Mouse (Mus musculus) intestine, embryonic 16.5 days (tissue): ENCODE measurements around the gene Cmtm4. TPM values are rescaled to one million over a fixed set of nuclear protein-coding genes. Genes with fewer than 3 reads are reported as not detected.
"Not testable (repeated sequence)": the region's sequence is repeated elsewhere in the genome, so short reads cannot be mapped to it uniquely, and the experiment has no call there.

Experiments used
- ATAC-seq: fragments of 200-750 bp; cut with Nextera tagmentation; 2 replicates; pipeline ENCODE4 v1.8.0; 2017; ENCODE audit warnings: moderate TSS enrichment, moderate library complexity
- H3K27ac ChIP-seq: fragments of 300-500 bp; sonication (generic); 2 replicates; pipeline ENCODE4 v1.5.1; 2014; ENCODE audit warnings: mild to moderate bottlenecking, low read length
- H3K27me3 ChIP-seq: fragments of 300-500 bp; sonication (generic); replicated peaks from 2 replicates; pipeline ENCODE4 v1.6.1; 2014; ENCODE audit warnings: low read length, control low read depth, mixed read lengths; ENCODE audit not compliant: control insufficient read depth, insufficient read depth
- H3K36me3 ChIP-seq: fragments of 300-500 bp; sonication (generic); 2 replicates; pipeline ENCODE4 v1.6.1; 2014; ENCODE audit warnings: low read length, control low read depth; ENCODE audit not compliant: control insufficient read depth, insufficient read depth
- H3K4me1 ChIP-seq: fragments of 300-500 bp; sonication (generic); 2 replicates; pipeline ENCODE4 v1.6.1; 2014; ENCODE audit warnings: low read length, control low read depth, mixed read lengths; ENCODE audit not compliant: control insufficient read depth, insufficient read depth
- H3K4me2 ChIP-seq: fragments of 300-500 bp; sonication (generic); 2 replicates; pipeline ENCODE4 v1.6.1; 2014; ENCODE audit warnings: low read depth, low read length, control low read depth
- H3K4me3 ChIP-seq: fragments of 300-500 bp; sonication (generic); 2 replicates; pipeline ENCODE4 v1.5.1; 2014; ENCODE audit warnings: mild to moderate bottlenecking, low read length
- H3K9ac ChIP-seq: fragments of 300-500 bp; sonication (generic); 2 replicates; pipeline ENCODE4 v1.6.1; 2014; ENCODE audit warnings: low read depth, low read length
- H3K9me3 ChIP-seq: fragments of 300-500 bp; sonication (generic); 2 replicates; pipeline ENCODE4 v1.6.1; 2016; ENCODE audit warnings: low read length, control low read depth; ENCODE audit not compliant: control insufficient read depth
- WGBS: fragments of 180-500 bp; shearing (Covaris S2); extraction: QIAGEN DNeasy Blood & Tissue Kit; methylation state at CpG from one replicate; pipeline ENCODE4 v1.1.7; 2014; 5-methylcytosine and 5-hydroxymethylcytosine counted together
- polyA plus RNA-seq: library from polyadenylated mRNA; unstranded; fragments of >200 nt; fragmentation: Nextera tagmentation; extraction: Ambion mirVana; gene quantifications from 2 replicates; pipeline ENCODE4 v1.2.1, GENCODE M21; 2015

Gene Cmtm4
- polyA plus RNA-seq, 1 experiment from 2014 or later: 4.2 TPM

GRCm38 (mm10) chr8:104339229-104339982 is 56.2 kb downstream of the Cmtm4 start, which contains the start of gene Cmtm3:
TSS of gene Cmtm3 (plus strand) at chr8:104339410.
- Histone ChIP-seq H3K27ac (peak within 1 kb of the TSS; percentile 82), H3K4me2 (peak within 1 kb of the TSS; percentile 63), H3K36me3 (no peaks in the 10 kb centered on the region), H3K4me3 (peak within 1 kb of the TSS; percentile 63), H3K4me1 (peaks cover 13% of the 10 kb centered on the region), H3K9ac (peak within 1 kb of the TSS; percentile 87), H3K27me3 (no peaks in the 10 kb centered on the region), H3K9me3 (no peaks in the 10 kb centered on the region)
- WGBS: 20% methylated on average over 17 of the region's 18 CpGs
- ATAC-seq: no peak

DNA sequence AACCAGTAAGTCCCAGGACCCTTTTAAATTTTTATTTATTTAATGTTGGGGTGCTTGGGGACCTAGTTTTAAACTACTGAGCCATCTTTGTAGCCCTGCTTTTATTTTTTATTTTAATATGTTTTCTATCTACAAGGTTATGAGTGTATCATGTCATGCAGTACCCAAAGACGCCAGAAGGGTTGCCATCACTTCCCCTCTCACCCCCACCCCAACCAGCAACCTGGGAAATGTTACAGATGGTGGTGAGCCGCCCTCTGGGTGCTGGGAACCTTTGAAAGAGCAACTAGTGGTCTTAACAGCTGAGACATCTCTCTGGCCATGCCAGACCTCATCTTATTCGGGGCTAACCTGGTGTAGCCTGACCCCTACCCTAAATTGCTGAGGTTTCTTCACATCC is 57.7 kb downstream of the Cmtm4 start:
- Histone ChIP-seq H3K4me1 (peaks cover 5% of the 10 kb centered on the region), H3K27me3 (no peaks in the 10 kb centered on the region), H3K36me3 (no peaks in the 10 kb centered on the region), H3K4me3 (no peak overlapping the region), H3K4me2 (no peak overlapping the region), H3K27ac (no peak overlapping the region), H3K9me3 (no peaks in the 10 kb centered on the region), H3K9ac (no peak overlapping the region)
- WGBS: 51% methylated on average over 3 of the region's 3 CpGs
- ATAC-seq: no peak

- H3K36me3 ChIP-seq: no peaks in the 10 kb centered on the region
- no peak overlapping the region for H3K4me2 ChIP-seq
- no peak overlapping the region for H3K4me3 ChIP-seq
- H3K9ac ChIP-seq: no peak overlapping the region
- no peaks in the 10 kb centered on the region for H3K9me3 ChIP-seq
- H3K27me3 ChIP-seq: no peaks in the 10 kb centered on the region
- no peak overlapping the region for H3K27ac ChIP-seq
- peaks cover 3% of the 10 kb centered on the region for H3K4me1 ChIP-seq
- 83% methylated on average over 1 of the region's 1 CpGs for WGBS
- no peak for ATAC-seq
Measured at GRCm38 (mm10) chr8:104336806-104337205, 58.8 kb downstream of the Cmtm4 start.

- Histone ChIP-seq H3K4me1 (no peaks in the 10 kb centered on the region), H3K4me2 (no peak overlapping the region), H3K4me3 (no peak overlapping the region), H3K27me3 (no peaks in the 10 kb centered on the region), H3K9ac (no peak overlapping the region), H3K9me3 (no peaks in the 10 kb centered on the region), H3K36me3 (no peaks in the 10 kb centered on the region), H3K27ac (no peak overlapping the region)
- 71% methylated on average over 1 of the region's 1 CpGs for WGBS
- ATAC-seq: no peak
Measured at GRCm38 (mm10) chr8:104334196-104334595, 61.4 kb downstream of the Cmtm4 start.

- WGBS: 56% methylated on average over 5 of the region's 5 CpGs
Measured at GRCm38 (mm10) chr8:104333786-104334185, 61.8 kb downstream of the Cmtm4 start.

DNA sequence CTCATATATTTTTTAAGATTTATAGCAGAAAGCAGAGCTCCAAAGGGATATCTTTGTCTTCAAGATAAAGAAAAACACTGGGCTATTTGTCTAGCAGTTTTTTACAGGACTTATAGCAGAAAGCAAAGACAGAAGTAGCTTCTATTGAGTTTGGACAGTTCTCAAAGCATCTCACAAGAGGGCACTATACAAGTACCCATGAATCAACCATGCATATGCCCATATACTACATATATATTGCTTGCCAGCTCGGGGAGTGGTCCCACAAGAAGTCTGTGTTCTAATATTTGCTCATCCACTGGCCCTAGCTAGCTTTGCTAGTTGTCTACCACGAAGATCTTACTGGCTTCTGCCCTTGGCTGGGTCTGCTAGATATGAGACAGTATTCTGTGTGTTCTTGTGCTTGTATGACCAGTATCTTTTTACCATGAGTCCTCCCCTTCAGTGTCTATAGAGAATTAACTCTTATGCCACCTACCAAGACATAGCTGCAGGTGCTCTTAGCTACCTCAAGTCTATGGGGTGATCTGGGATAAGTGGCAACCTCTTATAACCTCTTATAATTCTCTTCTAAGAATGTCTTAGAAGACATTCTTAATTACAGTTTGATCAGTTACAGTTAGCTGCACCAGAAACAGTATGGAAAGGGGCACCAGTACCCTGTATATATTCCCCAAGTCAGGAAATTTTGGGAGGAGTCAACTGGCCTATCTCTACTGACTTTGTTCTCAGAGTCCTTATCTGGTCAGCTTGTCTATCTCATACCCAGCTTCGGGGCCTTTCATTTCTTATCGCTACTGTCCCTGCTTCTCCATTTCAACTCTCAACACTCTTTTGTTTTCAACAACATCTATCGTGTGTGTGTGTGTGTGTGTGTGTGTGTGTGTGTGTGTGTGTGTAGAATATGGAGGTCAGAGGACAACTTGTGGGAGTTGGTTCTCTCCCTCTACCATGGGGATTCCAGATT is 62.7 kb downstream of the Cmtm4 start:
- no peak overlapping the region for H3K9ac ChIP-seq
- H3K4me3 ChIP-seq: no peak overlapping the region
- H3K9me3 ChIP-seq: no peaks in the 10 kb centered on the region
- H3K36me3 ChIP-seq: no peaks in the 10 kb centered on the region
- H3K27me3 ChIP-seq: no peaks in the 10 kb centered on the region
- H3K4me2 ChIP-seq: no peak overlapping the region
- no peaks in the 10 kb centered on the region for H3K4me1 ChIP-seq
- no peak overlapping the region for H3K27ac ChIP-seq
- WGBS: 76% methylated on average over 5 of the region's 5 CpGs
- ATAC-seq: no peak

More at GRCm38 (mm10) chr8:104333786-104334185, 61.8 kb downstream of the Cmtm4 start:
- Histone ChIP-seq H3K4me1 (no peaks in the 10 kb centered on the region), H3K27ac (no peak overlapping the region), H3K4me3 (no peak overlapping the region), H3K9ac (no peak overlapping the region), H3K4me2 (no peak overlapping the region), H3K9me3 (no peaks in the 10 kb centered on the region), H3K36me3 (no peaks in the 10 kb centered on the region), H3K27me3 (no peaks in the 10 kb centered on the region)
- no peak for ATAC-seq

GRCm38 (mm10) chr8:104321930-104322329 is 73.7 kb downstream of the Cmtm4 start, which contains the start of gene Cmtm2b:
TSS of gene Cmtm2b (plus strand) at chr8:104322230.
- not testable (repeated sequence) for ATAC-seq, H3K4me2 ChIP-seq, H3K27me3 ChIP-seq, H3K27ac ChIP-seq, H3K4me1 ChIP-seq, H3K36me3 ChIP-seq, H3K9me3 ChIP-seq, H3K4me3 ChIP-seq, H3K9ac ChIP-seq
- WGBS: 90% methylated on average over 12 of the region's 12 CpGs

GRCm38 (mm10) chr8:104321267-104321666 is 74.3 kb downstream of the Cmtm4 start, which contains the start of gene Gm11020:
TSS of gene Gm11020 (plus strand) at chr8:104321567.
- not testable (repeated sequence) for H3K9ac ChIP-seq, H3K4me3 ChIP-seq, H3K4me1 ChIP-seq, H3K4me2 ChIP-seq, H3K9me3 ChIP-seq, ATAC-seq, H3K36me3 ChIP-seq, H3K27ac ChIP-seq, H3K27me3 ChIP-seq
- WGBS: 80% methylated on average over 9 of the region's 11 CpGs

DNA sequence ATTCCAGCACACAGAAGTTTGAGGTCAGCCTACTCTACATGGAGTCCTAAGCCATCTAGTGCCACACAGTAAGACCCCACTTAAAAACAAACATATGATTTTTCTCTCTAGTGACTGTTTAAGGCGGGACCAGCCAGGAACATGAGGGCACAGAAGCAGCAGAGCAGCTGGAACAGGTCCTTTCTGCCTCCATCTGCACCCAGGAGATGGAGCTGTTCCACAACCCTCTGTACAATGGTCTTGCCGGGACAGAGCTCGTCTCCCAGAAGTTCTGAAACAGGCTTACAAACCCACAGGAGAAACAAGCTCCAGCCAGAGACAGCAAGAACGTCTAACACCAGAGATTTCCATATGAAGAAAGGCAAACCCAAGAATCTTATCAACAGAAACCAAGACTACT is 82.3 kb downstream of the Cmtm4 start:
- H3K4me1 ChIP-seq: no peaks in the 10 kb centered on the region
- no peak for ATAC-seq
- H3K9ac ChIP-seq: no peak overlapping the region
- H3K4me2 ChIP-seq: no peak overlapping the region
- H3K27me3 ChIP-seq: no peaks in the 10 kb centered on the region
- no peaks in the 10 kb centered on the region for H3K9me3 ChIP-seq
- no peak overlapping the region for H3K27ac ChIP-seq
- 54% methylated on average over 4 of the region's 4 CpGs for WGBS
- no peaks in the 10 kb centered on the region for H3K36me3 ChIP-seq
- H3K4me3 ChIP-seq: no peak overlapping the region
